Mouse (Mus musculus): Measurements from ENCODE around the gene Ubn2.
A peak's percentile ranks its signal among the peaks of the same experiment; 100 is the strongest.

DNA sequence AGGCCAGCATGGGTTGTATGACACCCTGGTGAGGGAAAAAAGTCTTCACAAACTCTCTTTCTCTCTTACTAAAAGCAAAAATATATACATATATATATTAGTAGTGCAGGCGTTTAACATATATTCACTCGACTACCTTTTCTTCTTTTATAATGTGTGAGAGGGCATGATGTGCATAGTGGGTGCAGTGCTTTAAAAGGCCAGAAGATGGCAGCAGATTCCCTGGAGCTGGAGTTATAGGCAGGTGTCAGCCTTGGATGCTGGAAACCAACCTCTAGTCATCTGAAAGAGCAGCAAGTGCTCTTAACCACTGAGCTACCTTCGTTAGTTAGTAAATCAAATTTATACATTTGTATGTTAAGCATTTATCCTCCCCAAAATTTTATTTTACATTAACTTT lies 58.8 kb downstream of the Ubn2 start:
- TF ChIP-seq CTCF (IDR thresholded peaks at IDR 0.05; ENCODE audit: low read depth) (peak; percentile 67), EP300 (IDR thresholded peaks at IDR 0.05; ENCODE audit: low read depth) (no peak)
